Mouse (Mus musculus) CH12.LX (cell line): ENCODE data around the gene Mettl3.

Experiments used
- BHLHE40 ChIP-seq: IDR thresholded peaks from 2 replicates; pipeline ENCODE4 v1.6.1; 2011; ENCODE audit warnings: mild to moderate bottlenecking, low read depth, low read length, improper control_type of control experiment
- CTCF ChIP-seq, 2 experiments: IDR thresholded peaks in 1 of 2; conservative IDR thresholded peaks in 1 of 2; 2 replicates each; pipeline ENCODE4 v1.5.1; 2011 to 2012; ENCODE audit warnings: low read depth in 2 of 2, low read length in 2 of 2, improper control_type of control experiment in 1 of 2, inconsistent platforms in 1 of 2, mild to moderate bottlenecking in 1 of 2, moderate library complexity in 1 of 2
- EP300 ChIP-seq: IDR thresholded peaks from 2 replicates; pipeline ENCODE4 v1.6.1; 2011; ENCODE audit warnings: low read length, improper control_type of control experiment
- HCFC1 ChIP-seq: IDR thresholded peaks from 2 replicates; pipeline ENCODE4 v1.6.1; 2012; ENCODE audit warnings: low read depth, mild to moderate bottlenecking, inconsistent platforms, low read length, improper control_type of control experiment
- IRF4 ChIP-seq: IDR thresholded peaks from 2 replicates; pipeline ENCODE4 v1.6.1; 2014; ENCODE audit warnings: low read depth, mild to moderate bottlenecking, inconsistent platforms, low read length, improper control_type of control experiment
- JUN ChIP-seq: IDR thresholded peaks from 2 replicates; pipeline ENCODE4 v1.6.1; 2011; ENCODE audit warnings: low read depth, mild to moderate bottlenecking, low read length, improper control_type of control experiment, moderate library complexity; ENCODE audit not compliant: insufficient read depth
- MAFK ChIP-seq: IDR thresholded peaks from 2 replicates; pipeline ENCODE4 v1.6.1; 2011; ENCODE audit warnings: low read length, improper control_type of control experiment; ENCODE audit not compliant: insufficient replicate concordance
- POLR2A ChIP-seq: IDR thresholded peaks from 2 replicates; pipeline ENCODE4 v1.6.1; 2011; ENCODE audit warnings: low read depth, mild to moderate bottlenecking, improper control_type of control experiment, low read length
- TCF12 ChIP-seq: IDR thresholded peaks from 2 replicates; pipeline ENCODE4 v1.6.1; 2014; ENCODE audit warnings: low read depth, mild to moderate bottlenecking, inconsistent platforms, low read length, improper control_type of control experiment
- ZC3H11A ChIP-seq: IDR thresholded peaks from 2 replicates; pipeline ENCODE4 v1.6.1; 2012; ENCODE audit warnings: low read depth, mild to moderate bottlenecking, inconsistent platforms, low read length, improper control_type of control experiment

DNA sequence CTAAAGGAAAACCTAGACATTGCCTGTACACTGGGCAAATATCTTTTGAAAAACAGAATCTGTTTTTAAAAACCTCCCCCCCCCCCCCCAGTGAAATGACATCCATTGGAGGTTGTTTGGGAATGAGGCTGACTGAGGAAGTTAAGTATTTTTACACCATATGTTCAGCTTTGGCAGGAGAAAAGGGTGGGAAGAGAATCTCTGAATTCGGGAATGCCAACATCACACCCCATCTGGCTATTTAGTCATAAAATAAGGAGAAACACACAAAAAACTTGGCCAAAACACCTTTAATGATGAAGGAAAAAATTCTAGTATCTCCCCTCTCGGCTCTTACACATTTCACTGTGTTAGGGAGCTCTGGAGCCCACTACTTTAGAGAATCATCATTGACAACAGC, 6.0 kb upstream of the Mettl3 start:
- TF ChIP-seq CTCF (conservative IDR thresholded peaks at IDR 0.05 in 1 of 2, IDR thresholded peaks at IDR 0.05 in 1 of 2; ENCODE audit: low read depth in 2 of 2, low read length in 2 of 2) (no peak), BHLHE40 (no peak), POLR2A (no peak), MAFK (no peak), HCFC1 (no peak), ZC3H11A (no peak), EP300 (no peak), TCF12 (no peak), JUN (no peak), IRF4 (no peak)
